Mouse (Mus musculus) spleen, adult 2 months (tissue): ENCODE results near the gene Hspb9.

Experiments used
- CTCF ChIP-seq: fragments of 200-500 bp; IDR thresholded peaks from 2 replicates; pipeline ENCODE4 v1.5.1; 2011; ENCODE audit warnings: mild to moderate bottlenecking, inconsistent platforms; ENCODE audit not compliant: insufficient read depth, insufficient read length, insufficient replicate concordance; ENCODE audit errors: extremely low read depth
- POLR2A ChIP-seq: fragments of 200-500 bp; IDR thresholded peaks from 2 replicates; pipeline ENCODE4 v1.6.1; 2011; ENCODE audit warnings: low read depth, low read length, inconsistent platforms

GRCm38 (mm10) chr11:100748620-100749019 lies 35.0 kb downstream of the Hspb9 start:
- TF ChIP-seq CTCF (no peak), POLR2A (no peak)
